Mouse (Mus musculus) skeletal muscle tissue, adult 2 months (tissue): ENCODE results near the gene Fgd1.

Experiments
- DNase-seq: peaks from one replicate; pipeline ENCODE4 v3.0.0-alpha.2; 2012; ENCODE audit warnings: low read depth, low spot score

Fgd1 gene

GRCm38 (mm10) chrX:151045850-151046249 is at the start of gene Fgd1:
Fgd1 (plus strand) TSS chrX:151046150.
- no peak for DNase-seq

- DNase-seq: no peak
These were observed 49.2 kb upstream of the Fgd1 start for GRCm38 (mm10) chrX:150996775-150997174.

- DNase-seq: peak; percentile 83
These were observed 28.7 kb upstream of the Fgd1 start, which contains the start of gene Gnl3l for GRCm38 (mm10) chrX:151016938-151017877. Gnl3l (minus strand) TSS chrX:151017322.

GRCm38 (mm10) chrX:151017897-151018296 is 28.1 kb upstream of the Fgd1 start:
- DNase-seq: no peak

- no peak for DNase-seq
These were observed 27.2 kb upstream of the Fgd1 start for GRCm38 (mm10) chrX:151018798-151019197.

GRCm38 (mm10) chrX:151031400-151031799 is 14.6 kb upstream of the Fgd1 start:
- DNase-seq: no peak

GRCm38 (mm10) chrX:151041223-151041622 is 4.7 kb upstream of the Fgd1 start:
- no peak for DNase-seq

GRCm38 (mm10) chrX:151046321-151046720 is 371 bp downstream of the Fgd1 start:
- DNase-seq: no peak

GRCm38 (mm10) chrX:151046777-151047430 is 954 bp downstream of the Fgd1 start:
- DNase-seq: peak; percentile 68

GRCm38 (mm10) chrX:151047431-151048058 is 1.6 kb downstream of the Fgd1 start:
- DNase-seq: no peak

GRCm38 (mm10) chrX:151049661-151050215 is 3.8 kb downstream of the Fgd1 start:
- DNase-seq: no peak

GRCm38 (mm10) chrX:151050337-151050736 is 4.4 kb downstream of the Fgd1 start:
- no peak for DNase-seq

- DNase-seq: no peak
These were observed 8.5 kb downstream of the Fgd1 start for GRCm38 (mm10) chrX:151054489-151054888.

- peak; percentile 40 for DNase-seq
These were observed 9.6 kb downstream of the Fgd1 start for GRCm38 (mm10) chrX:151055559-151055958.

GRCm38 (mm10) chrX:151059346-151059745 is 13.4 kb downstream of the Fgd1 start:
- DNase-seq: peak; percentile 18

- DNase-seq: no peak
These were observed 15.8 kb downstream of the Fgd1 start for GRCm38 (mm10) chrX:151061615-151062299.

GRCm38 (mm10) chrX:151066071-151066666 is 20.2 kb downstream of the Fgd1 start:
- DNase-seq: no peak

- DNase-seq: no peak
These were observed 21.9 kb downstream of the Fgd1 start for GRCm38 (mm10) chrX:151067876-151068275.

- no peak for DNase-seq
These were observed 30.1 kb downstream of the Fgd1 start for GRCm38 (mm10) chrX:151076007-151076406.

GRCm38 (mm10) chrX:151076941-151077485 is 31.1 kb downstream of the Fgd1 start:
- DNase-seq: no peak

GRCm38 (mm10) chrX:151085599-151085998 is 39.6 kb downstream of the Fgd1 start:
- no peak for DNase-seq
